Mouse (Mus musculus) gastrocnemius, adult 8-10 months (tissue): ENCODE measurements at regions not wholly inside any gene's neighbourhood (a gene's known extent, or its start where the extent isn't known, plus 50 kb on each side); places are given as distances from the start of the nearest gene placed in this dataset.
"Not testable (repeated sequence)": the region's sequence is repeated elsewhere in the genome, so short reads cannot be mapped to it uniquely, and the experiment has no call there.

Source experiments
- DNase-seq, 2 experiments: peaks; one replicate each; pipeline ENCODE4 v3.0.0; 2022; ENCODE audit warnings: low spot score in 2 of 2

DNA sequence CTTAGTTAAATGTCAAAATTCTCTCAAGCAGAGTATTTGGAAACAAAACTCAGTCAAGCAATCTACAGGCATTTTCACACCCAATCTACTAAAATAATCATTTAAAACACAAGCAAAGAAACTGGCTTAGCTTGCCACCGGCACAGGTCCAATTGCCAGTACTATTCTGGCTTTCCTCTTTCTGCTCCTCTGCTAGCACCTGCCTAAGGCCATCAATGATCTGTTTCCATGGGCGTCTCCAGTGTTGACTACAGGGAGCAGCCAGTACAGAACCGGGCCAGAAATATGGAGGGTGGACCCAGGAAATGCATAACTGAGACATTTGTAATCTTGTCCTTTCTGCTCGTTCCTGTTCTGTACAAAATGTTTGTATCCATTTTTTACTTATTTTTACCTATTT is 96.4 kb upstream of the C6 start:
- DNase-seq: peak in 1 of 2 experiments; percentile 5

DNA sequence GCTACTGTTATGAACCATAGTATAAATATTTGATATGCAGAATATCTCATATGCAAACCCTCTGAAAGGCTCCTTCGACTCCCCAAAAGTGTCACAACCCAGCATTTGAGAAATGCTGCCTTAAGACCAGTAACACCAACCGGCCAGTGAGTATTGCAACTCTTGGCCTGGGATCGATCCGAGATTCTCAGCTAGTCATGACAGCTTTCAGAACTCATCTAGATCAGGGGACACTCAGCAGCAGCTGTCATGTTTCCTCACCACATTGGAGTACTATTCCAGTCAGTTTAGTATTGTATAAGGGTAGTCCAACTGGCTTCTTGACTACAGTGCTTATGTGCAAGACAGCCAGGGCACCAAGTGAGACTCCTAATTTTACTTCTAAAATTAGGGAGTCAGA is 85.3 kb upstream of the C6 start:
- DNase-seq: no peak

DNA sequence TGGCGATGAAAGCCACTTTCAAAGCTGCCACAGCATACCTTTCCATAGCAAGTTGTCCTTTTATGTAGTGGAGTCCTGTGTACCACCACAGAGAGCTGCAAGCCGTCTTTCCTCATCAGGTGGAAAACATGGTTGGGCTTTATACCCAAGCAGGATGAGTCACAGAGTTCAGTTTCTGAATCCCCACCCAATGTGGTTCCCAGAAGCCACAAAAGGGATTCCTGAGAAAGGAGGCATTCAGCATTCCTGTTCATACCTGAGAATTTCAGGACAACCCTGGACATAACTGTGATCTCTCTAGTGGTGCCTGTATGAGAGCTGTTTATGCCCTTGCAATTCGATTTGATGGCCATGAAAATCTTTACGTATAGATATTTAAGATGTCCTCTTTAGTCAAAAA is 84.1 kb upstream of the C6 start:
- DNase-seq: no peak

DNA sequence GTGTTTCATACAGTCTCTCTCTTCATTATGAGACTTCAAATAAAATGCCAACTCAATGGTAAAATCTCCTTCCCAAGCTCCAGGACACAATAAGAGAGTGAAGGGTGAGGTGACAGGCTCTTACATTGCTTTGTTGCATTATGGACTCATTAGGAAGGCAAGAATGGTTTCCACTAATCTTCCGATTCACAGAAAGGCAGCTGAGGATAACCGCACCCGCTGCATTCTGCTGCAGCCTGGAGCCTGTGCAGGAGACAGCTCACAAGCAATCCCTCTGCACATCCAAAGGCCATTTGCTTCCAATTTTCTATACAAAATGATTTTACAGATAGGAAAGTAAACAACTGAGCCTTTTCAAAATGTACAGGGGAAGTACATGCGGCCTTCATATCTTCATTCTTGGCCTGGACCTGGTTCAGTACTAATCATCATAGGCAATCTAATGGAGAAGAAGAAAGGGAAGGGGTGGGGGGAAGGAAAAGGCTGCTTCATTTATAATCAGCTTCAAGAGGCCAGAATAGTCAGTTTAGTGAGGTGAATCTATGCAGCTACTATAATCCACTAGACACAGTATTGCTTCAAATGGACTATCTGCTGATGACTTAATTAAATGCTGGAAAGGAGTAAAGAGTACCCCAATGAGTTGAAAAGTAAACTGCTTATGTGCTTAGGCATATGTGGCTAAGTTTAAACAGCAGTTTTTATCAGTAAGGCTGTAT is 82.9 kb upstream of the C6 start:
- DNase-seq: no peak

DNA sequence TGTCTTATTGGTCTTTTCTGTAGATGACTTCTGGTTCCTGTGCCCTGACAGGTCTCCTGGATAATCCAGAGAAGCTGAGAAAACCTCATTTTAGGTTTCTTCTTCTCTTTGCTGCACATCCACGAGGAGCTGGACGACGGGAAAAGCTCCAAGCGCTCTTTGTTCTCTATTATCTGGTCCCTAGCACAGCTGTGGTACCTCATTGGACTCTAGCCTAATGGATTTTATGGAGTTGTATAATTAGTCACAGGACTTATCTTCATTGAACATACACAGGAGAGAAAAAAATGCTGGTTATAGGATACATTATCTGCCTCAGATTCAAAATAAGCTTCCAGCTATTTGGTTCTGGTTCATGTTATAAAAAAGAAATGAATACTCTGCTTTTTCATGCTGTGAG is 78.3 kb upstream of the C6 start:
- no peak for DNase-seq

DNA sequence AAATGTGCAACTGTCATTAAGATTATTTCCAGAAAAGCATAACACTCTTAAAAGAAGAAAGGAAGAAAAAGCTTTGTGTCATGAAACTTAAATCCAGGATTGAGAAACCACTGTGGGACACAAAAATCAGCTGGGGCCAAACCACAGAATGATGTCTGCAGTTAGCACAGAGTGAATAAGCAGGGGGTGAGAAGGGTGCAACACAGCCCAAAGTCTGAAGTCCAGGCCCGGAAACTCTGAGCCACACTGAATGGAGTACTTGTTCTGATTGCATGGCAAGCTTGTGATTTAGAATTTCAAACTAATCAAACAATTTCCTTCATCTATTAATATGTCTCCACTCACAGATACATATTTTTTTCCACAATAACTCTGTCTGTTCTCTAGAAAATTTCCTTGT is 73.3 kb upstream of the C6 start:
- no peak for DNase-seq

DNA sequence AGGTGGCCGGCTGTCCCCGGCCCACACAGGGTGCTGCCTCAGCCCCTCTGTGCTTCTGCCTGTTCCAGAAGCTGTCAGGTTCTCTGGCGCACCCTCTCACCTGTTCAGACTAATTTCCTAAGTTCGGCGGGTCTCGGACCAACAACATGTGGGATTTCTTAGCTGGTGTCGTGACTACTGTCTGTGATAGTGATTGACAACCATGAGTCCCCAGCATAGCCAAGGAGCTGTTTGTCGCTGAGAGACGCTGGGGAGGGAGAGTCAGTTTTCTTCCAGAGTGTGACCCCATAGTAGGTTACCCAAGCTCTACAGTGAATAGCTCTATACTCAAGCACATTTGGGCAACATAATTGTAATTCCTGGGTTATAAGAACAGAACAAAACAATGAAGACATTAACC is 54.1 kb upstream of the C6 start:
- not testable (repeated sequence) for DNase-seq
